In genomic region chr2:119238671-119239070, GRCm38 (mm10) we compare ENCODE assay signal across 16 mouse cellular contexts. TPM values are rescaled to one million over a fixed set of nuclear protein-coding genes. Genes with fewer than 3 reads are reported as not detected.
DNase-seq lines count a peak whose midpoint lies in the region; ATAC-seq and TF ChIP-seq lines count a peak whose summit lies in the region.
"Had no signal": no experiment of that assay in that cellular context is flagged by ENCODE, and none has a peak within 500 bp of the region (broad histone marks: within the 10 kb centered on the region; RNA-seq: fewer than 3 reads in every experiment).

No protein-coding gene starts in this region.

- no peak for DNase-seq in testis, postnatal 14 days (ENCODE audit: low spot score)
- DNase-seq in kidney, adult 8-10 months: peak; percentile 49 to 61
- DNase-seq in yolk sac, embryonic 10.5 days (ENCODE audit: low spot score): peak; percentile 61
- no peak for DNase-seq in layer of hippocampus, postnatal 14 days (ENCODE audit: low spot score in 2 of 2)
- no peak for DNase-seq in spleen, postnatal 14 days (ENCODE audit: low spot score in 2 of 2)
- no peak for DNase-seq in gastrocnemius, adult 18-20 months (ENCODE audit: low spot score)
- DNase-seq: adrenal gland, postnatal 14 days; forebrain, postnatal 0 days; right cerebral cortex, adult 18-20 months had no signal

- no peak for ATAC-seq in lung, embryonic 15.5 days (ENCODE audit: borderline replicate concordance, extremely low read depth, low FRiP score, low TSS enrichment)
- ATAC-seq: liver, embryonic 12.5 days; Patski had no signal

- H3K9ac ChIP-seq in lung, embryonic 15.5 days: 0 out of 2 replicates have a peak overlapping the region, but pooled peaks have one; percentile 42
- H3K9ac ChIP-seq: forebrain, postnatal 0 days; liver, embryonic 12.5 days; neural tube, embryonic 13.5 days had no signal

- no peak overlapping the region for H3K4me3 ChIP-seq in testis, adult 2 months (ENCODE audit: control insufficient read depth, low read depth, low read length)
- peak overlapping the region; percentile 51 for H3K4me3 ChIP-seq in lung, embryonic 15.5 days

- H3K4me2 ChIP-seq in lung, embryonic 15.5 days: peak overlapping the region; percentile 82

- no peaks in the 10 kb centered on the region for H3K27me3 ChIP-seq in testis, adult 2 months (ENCODE audit: control insufficient read depth, insufficient read depth, low read length)
- peaks cover 49% of the 10 kb centered on the region for H3K27me3 ChIP-seq in lung, embryonic 15.5 days
- H3K27me3 ChIP-seq: Patski had no signal

- no peaks in the 10 kb centered on the region for H3K36me3 ChIP-seq in testis, adult 2 months (ENCODE audit: control insufficient read depth, insufficient read depth, low read length)
- H3K36me3 ChIP-seq in lung, embryonic 15.5 days: no peaks in the 10 kb centered on the region
- H3K36me3 ChIP-seq: liver, embryonic 12.5 days; midbrain, embryonic 10.5 days; neural tube, embryonic 13.5 days had no signal

- H3K9me3 ChIP-seq in lung, embryonic 15.5 days: no peaks in the 10 kb centered on the region
- H3K9me3 ChIP-seq: liver, embryonic 12.5 days; midbrain, embryonic 10.5 days; neural tube, embryonic 13.5 days had no signal

- 43% methylated on average over 2 of the region's 2 CpGs for WGBS in lung, embryonic 15.5 days

- no peak for TF ChIP-seq POLR2A in testis, adult 2 months (IDR thresholded peaks at IDR 0.05; ENCODE audit: control insufficient read depth, low read depth, low read length)

- peaks cover 4% of the 10 kb centered on the region for H3K4me1 ChIP-seq in testis, adult 2 months (ENCODE audit: control insufficient read depth, insufficient read depth, low read length)
- H3K4me1 ChIP-seq in lung, embryonic 15.5 days: peaks cover 11% of the 10 kb centered on the region

- no peak overlapping the region for H3K27ac ChIP-seq in testis, adult 2 months (ENCODE audit: control insufficient read depth, insufficient read depth, low read depth, low read length)
- no peak overlapping the region for H3K27ac ChIP-seq in lung, embryonic 15.5 days
- H3K27ac ChIP-seq: hindbrain, postnatal 0 days; liver, embryonic 12.5 days; midbrain, embryonic 10.5 days; neural tube, embryonic 13.5 days had no signal

- TF ChIP-seq CTCF in testis, adult 2 months (IDR thresholded peaks at IDR 0.05; ENCODE audit: control insufficient read depth, insufficient read depth, insufficient replicate concordance, low read depth, low read length): 0 out of 2 replicates have a peak, but pooled peaks have one; percentile 1

RNA-seq across cellular contexts. Expression of gene Spint1, which starts 1.5 kb away (rescaled TPM):
- polyA plus RNA-seq in testis, adult 2 months (2012; rRNA removed): 3.6 and 4.7 TPM in 2 replicates
- 30.6 and 31.9 TPM in 2 replicates for polyA plus RNA-seq in lung, embryonic 15.5 days (2015; fragmentation: Nextera tagmentation; extraction: Ambion mirVana)
- total RNA-seq in layer of hippocampus, postnatal 14 days (2021): under 1 TPM; 0.64 to 0.88 TPM
- total RNA-seq in gastrocnemius, adult 18-20 months (2021): not detected

RNA-seq across cellular contexts. Expression of gene Ppp1r14d, which starts 9.0 kb away (rescaled TPM):
- polyA plus RNA-seq in testis, adult 2 months (2012; rRNA removed): 0.34 and 0.52 TPM in 2 replicates
- 0.49 and 0.79 TPM in 2 replicates for polyA plus RNA-seq in lung, embryonic 15.5 days (2015; fragmentation: Nextera tagmentation; extraction: Ambion mirVana)
- total RNA-seq in layer of hippocampus, postnatal 14 days (2021): not detected
- not detected for total RNA-seq in gastrocnemius, adult 18-20 months (2021)
- total RNA-seq: adrenal gland, postnatal 14 days; forebrain, postnatal 0 days; hindbrain, postnatal 0 days had no signal
- polyA plus RNA-seq: forebrain, postnatal 0 days; hindbrain, postnatal 0 days; liver, embryonic 12.5 days; midbrain, embryonic 10.5 days; neural tube, embryonic 13.5 days; Patski had no signal

RNA-seq across cellular contexts. Expression of gene Dnajc17, which starts 30.1 kb away (rescaled TPM):
- polyA plus RNA-seq in testis, adult 2 months (2012; rRNA removed): 3.7 and 3.8 TPM in 2 replicates
- 18.8 and 19.5 TPM in 2 replicates for polyA plus RNA-seq in lung, embryonic 15.5 days (2015; fragmentation: Nextera tagmentation; extraction: Ambion mirVana)
- 10 to 100 TPM; 16.9 to 18.8 TPM for total RNA-seq in layer of hippocampus, postnatal 14 days (2021)
- 1 to 10 TPM; 7.9 to 9.1 TPM for total RNA-seq in gastrocnemius, adult 18-20 months (2021)

RNA-seq across cellular contexts. Expression of gene Zfyve19, which starts 30.3 kb away (rescaled TPM):
- polyA plus RNA-seq in testis, adult 2 months (2012; rRNA removed): 34.5 and 38.7 TPM in 2 replicates
- polyA plus RNA-seq in lung, embryonic 15.5 days (2015; fragmentation: Nextera tagmentation; extraction: Ambion mirVana): 42.6 and 53.4 TPM in 2 replicates
- total RNA-seq in layer of hippocampus, postnatal 14 days (2021): 10 to 100 TPM; 33.7 to 38.0 TPM
- 10 to 100 TPM; 13.8 to 14.4 TPM for total RNA-seq in gastrocnemius, adult 18-20 months (2021)

RNA-seq across cellular contexts. Expression of gene Rhov, which starts 32.4 kb away (rescaled TPM):
- 11.8 and 11.9 TPM in 2 replicates for polyA plus RNA-seq in testis, adult 2 months (2012; rRNA removed)
- polyA plus RNA-seq in lung, embryonic 15.5 days (2015; fragmentation: Nextera tagmentation; extraction: Ambion mirVana): 1.3 and 1.6 TPM in 2 replicates
- total RNA-seq in layer of hippocampus, postnatal 14 days (2021): 1 to 10 TPM; 9.4 to 9.6 TPM
- not detected for total RNA-seq in gastrocnemius, adult 18-20 months (2021)
- total RNA-seq: adrenal gland, postnatal 14 days had no signal

Comparison
In these comparisons a context has a peak if more than half of its experiments do, and no peak if none do; other contexts are left out.
1. DNase-seq: peak in kidney, adult 8-10 months (2 of 2) and yolk sac, embryonic 10.5 days (single experiment); none in testis, postnatal 14 days (single experiment), layer of hippocampus, postnatal 14 days (0 of 2), spleen, postnatal 14 days (0 of 2) and gastrocnemius, adult 18-20 months (single experiment).